Mouse (Mus musculus) forebrain, embryonic 11.5 days (tissue): ENCODE measurements around the gene Gm9833. TPM values are rescaled to one million over a fixed set of nuclear protein-coding genes. Genes with fewer than 3 reads are reported as not detected.

Experiments used
- ATAC-seq: fragments of 200-750 bp; cut with Nextera tagmentation; replicated peaks from 2 replicates; pipeline ENCODE4 v1.8.0; 2017; ENCODE audit warnings: moderate TSS enrichment; ENCODE audit not compliant: low FRiP score
- DNase-seq: peaks from one replicate; pipeline ENCODE4 v3.0.0-alpha.2; 2017; ENCODE audit warnings: low spot score
- H3K27ac ChIP-seq: fragments of 300-500 bp; sonication (generic); 2 replicates; pipeline ENCODE4 v1.5.1; 2014; ENCODE audit warnings: low read depth, low read length
- H3K27me3 ChIP-seq: fragments of 300-500 bp; sonication (generic); 2 replicates; pipeline ENCODE4 v1.6.1; 2014; ENCODE audit warnings: mild to moderate bottlenecking, low read length, mixed read lengths; ENCODE audit not compliant: control insufficient read depth, insufficient read depth
- H3K36me3 ChIP-seq: fragments of 300-500 bp; sonication (generic); 2 replicates; pipeline ENCODE4 v1.6.1; 2014; ENCODE audit warnings: mild to moderate bottlenecking, low read length, moderate library complexity, mixed read lengths; ENCODE audit not compliant: control insufficient read depth, insufficient read depth
- H3K4me1 ChIP-seq: fragments of 300-500 bp; sonication (generic); replicated peaks from 2 replicates; pipeline ENCODE4 v1.6.1; 2014; ENCODE audit warnings: low read length, mixed read lengths; ENCODE audit not compliant: control insufficient read depth, insufficient read depth
- H3K4me2 ChIP-seq: fragments of 300-500 bp; sonication (generic); 2 replicates; pipeline ENCODE4 v1.6.1; 2014; ENCODE audit warnings: low read depth, mild to moderate bottlenecking, low read length, moderate library complexity, mixed read lengths; ENCODE audit not compliant: severe bottlenecking
- H3K4me3 ChIP-seq: fragments of 300-500 bp; sonication (generic); 2 replicates; pipeline ENCODE4 v1.5.1; 2014; ENCODE audit warnings: low read depth, low read length
- H3K9ac ChIP-seq: fragments of 300-500 bp; sonication (generic); 2 replicates; pipeline ENCODE4 v1.6.1; 2014; ENCODE audit warnings: low read length
- H3K9me3 ChIP-seq: fragments of 300-500 bp; sonication (generic); 2 replicates; pipeline ENCODE4 v1.6.1; 2016; ENCODE audit warnings: low read length, mixed read lengths; ENCODE audit not compliant: control insufficient read depth
- WGBS: fragments of 180-500 bp; shearing (Covaris S2); extraction: QIAGEN DNeasy Blood & Tissue Kit; methylation state at CpG from one replicate; pipeline ENCODE4 v1.1.7; 2014; 5-methylcytosine and 5-hydroxymethylcytosine counted together
- polyA plus RNA-seq: library from polyadenylated mRNA; unstranded; fragments of >200 nt; fragmentation: Nextera tagmentation; extraction: Ambion mirVana; gene quantifications from 2 replicates; pipeline ENCODE4 v1.2.1, GENCODE M21; 2014

Gm9833 gene
- polyA plus RNA-seq, 1 experiment from 2014 or later: 8.4 TPM

DNA sequence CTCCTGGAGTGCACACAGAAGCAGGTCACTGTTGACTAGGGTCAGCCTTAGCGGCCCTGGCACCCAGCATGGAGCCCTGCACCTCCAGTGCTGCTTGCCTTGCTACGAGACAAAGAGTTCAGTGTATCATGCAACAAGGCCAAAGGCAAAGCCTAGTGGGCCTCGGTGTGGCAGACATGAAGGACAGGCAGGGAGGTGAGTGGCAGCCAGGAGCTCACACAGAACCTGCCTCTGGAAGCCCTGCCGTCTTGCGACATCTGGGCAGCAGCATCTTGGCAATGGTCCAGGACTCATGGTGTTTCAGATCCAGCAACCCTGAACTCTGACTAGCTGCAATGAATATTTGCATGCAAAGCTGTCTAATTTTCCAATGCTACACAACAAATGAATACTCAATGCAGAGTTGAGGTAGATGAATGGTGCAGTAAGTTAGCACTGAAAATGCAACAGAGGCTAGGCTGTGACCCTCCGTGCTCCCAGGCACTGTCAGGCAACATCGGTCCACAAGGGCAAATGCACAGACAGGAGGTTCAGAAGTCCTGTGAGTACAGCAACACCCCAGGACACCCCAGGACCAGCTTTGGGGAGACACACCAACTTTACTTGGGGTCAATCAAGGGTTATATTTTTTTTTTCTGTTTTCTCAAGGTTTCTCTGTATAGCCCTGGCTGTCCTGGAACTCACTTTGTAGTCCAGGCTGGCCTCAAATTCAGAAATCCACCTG is 2.4 kb upstream of the Gm9833 start:
- 82% methylated on average over 7 of the region's 7 CpGs for WGBS
- ATAC-seq: no peak
- no peak for DNase-seq
- no peaks in the 10 kb centered on the region for H3K27me3 ChIP-seq
- no peaks in the 10 kb centered on the region for H3K9me3 ChIP-seq
- H3K9ac ChIP-seq: no peak overlapping the region
- no peak overlapping the region for H3K27ac ChIP-seq
- H3K4me2 ChIP-seq: no peak overlapping the region
- no peak overlapping the region for H3K4me3 ChIP-seq
- no peaks in the 10 kb centered on the region for H3K36me3 ChIP-seq
- no peaks in the 10 kb centered on the region for H3K4me1 ChIP-seq

DNA sequence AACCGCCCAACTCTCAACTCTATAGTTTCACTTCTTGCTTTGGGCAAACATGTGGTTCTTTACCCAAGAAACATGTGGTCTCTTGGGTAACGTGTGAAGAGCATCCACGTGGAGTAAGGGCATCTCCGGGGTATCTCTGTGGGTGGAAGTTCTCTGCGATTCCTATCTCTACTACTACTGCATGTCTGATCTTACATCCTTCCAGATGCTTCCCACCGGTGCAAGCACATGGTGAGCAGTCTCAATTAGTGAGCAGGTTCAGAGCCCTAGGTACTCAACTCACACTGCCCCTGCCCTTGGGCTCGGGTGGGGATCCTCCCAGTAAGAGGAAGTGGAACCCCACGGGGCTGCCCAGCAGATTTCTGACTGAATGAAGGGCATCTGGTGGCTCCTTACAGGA is 399 bp upstream of the Gm9833 start:
- DNase-seq: no peak

DNA sequence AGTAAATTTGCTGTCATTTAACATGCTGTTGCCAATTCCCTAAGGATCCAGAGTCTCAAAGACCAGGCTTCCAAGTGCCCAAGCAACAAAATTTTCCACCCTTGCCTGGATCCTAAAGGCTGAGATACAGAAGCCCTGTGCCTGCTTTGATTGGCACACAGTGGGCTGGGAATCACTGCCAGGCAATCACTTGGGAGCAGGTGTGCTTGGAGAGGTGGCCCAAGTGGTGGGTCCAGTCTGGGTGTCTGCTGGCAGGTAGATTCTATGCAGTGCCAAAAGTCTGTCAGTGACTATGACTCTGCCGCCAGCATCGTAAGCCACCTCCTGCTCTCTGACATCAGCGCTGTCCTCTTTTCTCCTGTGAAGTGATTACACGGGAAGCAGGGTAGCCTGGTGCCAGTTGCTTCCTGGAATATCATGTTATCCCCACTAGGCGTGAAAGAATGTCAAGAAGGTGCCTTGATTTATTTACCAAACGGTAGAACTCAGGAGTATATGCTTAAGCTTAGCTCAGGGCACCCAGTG is 3.8 kb downstream of the Gm9833 start:
- Histone ChIP-seq H3K27ac (no peak overlapping the region), H3K9ac (no peak overlapping the region)
- 94% methylated on average over 6 of the region's 6 CpGs for WGBS

More for the DNA sequence above, 399 bp upstream of the Gm9833 start:
- Histone ChIP-seq H3K4me2 (no peak overlapping the region), H3K36me3 (no peaks in the 10 kb centered on the region), H3K27me3 (no peaks in the 10 kb centered on the region), H3K9ac (no peak overlapping the region), H3K4me1 (no peaks in the 10 kb centered on the region), H3K27ac (no peak overlapping the region), H3K9me3 (no peaks in the 10 kb centered on the region), H3K4me3 (no peak overlapping the region)
- WGBS: 90% methylated on average over 8 of the region's 8 CpGs
- ATAC-seq: no peak

DNA sequence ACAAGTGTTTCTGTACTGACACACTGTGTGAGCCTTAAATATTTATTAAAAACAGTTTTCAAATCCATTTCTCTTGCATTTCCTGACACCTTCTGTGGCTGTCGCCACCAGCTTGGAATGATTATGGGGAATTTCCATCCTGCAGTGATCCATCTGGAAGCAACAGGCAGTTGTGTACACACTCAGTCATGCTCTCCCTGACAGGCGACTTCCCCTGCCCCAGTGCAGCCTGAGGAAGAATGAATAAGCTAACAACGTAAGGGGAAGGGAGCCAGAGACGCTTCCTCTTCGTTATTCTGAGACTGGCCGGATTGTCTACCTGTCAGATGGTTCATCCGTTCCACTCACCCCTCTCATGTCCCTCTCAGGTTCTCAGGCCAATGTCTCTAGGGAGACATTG is 4.6 kb downstream of the Gm9833 start:
- 66% methylated on average over 7 of the region's 7 CpGs for WGBS
- no peak overlapping the region for H3K4me2 ChIP-seq
- H3K9ac ChIP-seq: no peak overlapping the region

More for the DNA sequence above, 3.8 kb downstream of the Gm9833 start:
- ATAC-seq (no peak), DNase-seq (no peak)
- Histone ChIP-seq H3K36me3 (no peaks in the 10 kb centered on the region), H3K4me3 (no peak overlapping the region), H3K4me2 (no peak overlapping the region), H3K4me1 (no peaks in the 10 kb centered on the region), H3K27me3 (no peaks in the 10 kb centered on the region), H3K9me3 (no peaks in the 10 kb centered on the region)

DNA sequence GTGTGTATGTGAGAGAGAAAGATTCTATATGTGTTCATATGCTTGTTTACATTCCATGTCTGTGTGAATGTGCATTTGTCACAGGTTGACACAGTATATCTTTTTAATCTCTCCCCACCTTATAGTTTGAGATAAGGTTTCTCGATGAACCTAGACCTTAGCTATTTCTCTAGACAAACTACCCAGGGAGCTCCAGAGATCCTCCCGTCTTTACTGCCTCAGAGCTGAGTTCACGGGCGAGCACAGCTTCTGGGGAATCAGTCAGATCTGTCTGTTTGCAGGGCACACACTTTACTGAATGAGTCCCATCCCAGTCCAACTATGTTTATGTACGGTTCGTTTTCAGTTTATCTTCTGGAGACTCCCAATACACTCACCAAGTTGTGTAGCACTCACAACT is 5.0 kb downstream of the Gm9833 start:
- no peaks in the 10 kb centered on the region for H3K36me3 ChIP-seq
- 88% methylated on average over 6 of the region's 6 CpGs for WGBS
- no peak for ATAC-seq
- no peak overlapping the region for H3K4me3 ChIP-seq
- no peak for DNase-seq
- no peaks in the 10 kb centered on the region for H3K9me3 ChIP-seq
- no peak overlapping the region for H3K27ac ChIP-seq
- H3K4me2 ChIP-seq: no peak overlapping the region
- no peaks in the 10 kb centered on the region for H3K27me3 ChIP-seq
- H3K9ac ChIP-seq: no peak overlapping the region
- H3K4me1 ChIP-seq: no peaks in the 10 kb centered on the region

More for the DNA sequence above, 4.6 kb downstream of the Gm9833 start:
- H3K4me3 ChIP-seq: no peak overlapping the region
- no peak for DNase-seq
- no peaks in the 10 kb centered on the region for H3K9me3 ChIP-seq
- no peak overlapping the region for H3K27ac ChIP-seq
- no peaks in the 10 kb centered on the region for H3K4me1 ChIP-seq
- no peaks in the 10 kb centered on the region for H3K36me3 ChIP-seq
- ATAC-seq: no peak
- H3K27me3 ChIP-seq: no peaks in the 10 kb centered on the region

DNA sequence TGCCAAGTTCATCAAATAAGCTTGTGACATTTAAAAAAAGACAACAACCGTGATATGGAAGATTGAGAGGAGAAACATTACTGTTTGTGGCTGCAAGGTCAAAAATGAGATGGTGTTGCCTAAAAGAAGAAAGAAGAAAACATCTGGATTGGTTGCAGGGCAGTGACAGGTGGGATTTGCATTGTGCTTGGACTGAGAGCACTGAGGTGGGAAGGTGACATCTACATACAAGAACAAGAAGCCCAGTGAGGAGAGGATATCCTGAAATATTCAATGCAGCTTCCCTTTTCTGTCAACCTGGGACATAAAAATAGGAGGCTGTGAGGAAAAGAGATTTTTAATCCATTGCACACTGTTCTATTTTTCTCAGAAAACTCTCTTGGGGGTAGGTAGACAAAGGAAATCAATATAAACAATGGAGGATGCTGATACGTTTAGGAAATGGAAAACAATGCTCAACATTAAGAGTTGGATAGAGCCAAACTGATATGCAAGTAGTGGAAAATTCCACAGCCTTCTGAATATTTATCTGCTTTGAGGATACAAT is 7.2 kb downstream of the Gm9833 start:
- H3K4me1 ChIP-seq: no peaks in the 10 kb centered on the region
- H3K4me2 ChIP-seq: no peak overlapping the region
- WGBS: 88% methylated on average over 2 of the region's 2 CpGs
- no peak overlapping the region for H3K27ac ChIP-seq
- no peaks in the 10 kb centered on the region for H3K27me3 ChIP-seq
- H3K9me3 ChIP-seq: no peaks in the 10 kb centered on the region
- no peaks in the 10 kb centered on the region for H3K36me3 ChIP-seq
- H3K4me3 ChIP-seq: no peak overlapping the region
- DNase-seq: no peak
- ATAC-seq: no peak
- no peak overlapping the region for H3K9ac ChIP-seq

DNA sequence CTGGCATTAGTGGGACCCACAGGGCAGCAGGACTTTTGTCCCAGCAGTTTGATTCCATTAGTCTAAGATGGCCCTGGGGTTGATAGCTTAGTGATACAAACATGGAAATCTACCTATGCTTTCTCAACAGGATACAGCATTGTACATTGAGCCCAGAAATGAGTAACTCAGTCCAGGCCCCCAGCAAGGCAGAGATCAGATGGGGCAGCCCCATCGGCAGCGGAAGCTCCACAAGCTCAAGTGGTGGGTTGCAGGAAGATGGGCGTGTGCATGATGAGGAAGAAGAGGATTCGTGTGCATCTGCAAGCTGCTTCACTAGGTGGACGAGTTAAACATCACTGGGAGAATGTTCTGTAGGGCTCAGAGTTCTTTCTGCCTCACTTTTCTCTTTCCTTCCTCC is 11.8 kb downstream of the Gm9833 start:
- H3K27me3 ChIP-seq: no peaks in the 10 kb centered on the region
- H3K4me2 ChIP-seq: no peak overlapping the region
- H3K4me3 ChIP-seq: no peak overlapping the region
- no peak overlapping the region for H3K9ac ChIP-seq
- H3K27ac ChIP-seq: no peak overlapping the region
- H3K9me3 ChIP-seq: no peaks in the 10 kb centered on the region
- no peaks in the 10 kb centered on the region for H3K4me1 ChIP-seq
- no peak for DNase-seq
- 87% methylated on average over 5 of the region's 5 CpGs for WGBS
- no peaks in the 10 kb centered on the region for H3K36me3 ChIP-seq
- no peak for ATAC-seq

DNA sequence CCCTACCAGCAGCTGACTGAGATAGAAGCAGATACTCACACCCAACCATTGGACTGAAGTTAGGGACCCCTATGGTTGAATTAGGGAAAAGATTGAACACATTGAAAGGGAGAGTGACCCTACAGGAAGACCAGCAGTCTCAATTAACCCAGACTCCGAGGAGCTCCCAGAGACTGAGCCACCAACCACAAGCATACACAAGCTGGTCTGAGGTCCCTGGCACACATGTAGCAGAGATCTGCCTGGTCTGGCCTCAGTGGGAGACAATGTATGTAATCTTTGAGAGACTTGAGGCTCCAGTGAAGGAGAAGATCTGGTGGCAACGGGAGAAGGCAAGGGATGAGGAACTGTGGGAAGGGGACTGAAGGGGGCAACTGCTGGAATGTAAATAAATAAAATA is 23.7 kb downstream of the Gm9833 start:
- ATAC-seq: no peak
- Histone ChIP-seq H3K9ac (no peak overlapping the region), H3K27ac (no peak overlapping the region), H3K4me1 (no peaks in the 10 kb centered on the region), H3K27me3 (no peaks in the 10 kb centered on the region), H3K9me3 (no peaks in the 10 kb centered on the region), H3K36me3 (no peaks in the 10 kb centered on the region), H3K4me2 (no peak overlapping the region), H3K4me3 (no peak overlapping the region)
- DNase-seq: no peak
- 85% methylated on average over 2 of the region's 2 CpGs for WGBS

DNA sequence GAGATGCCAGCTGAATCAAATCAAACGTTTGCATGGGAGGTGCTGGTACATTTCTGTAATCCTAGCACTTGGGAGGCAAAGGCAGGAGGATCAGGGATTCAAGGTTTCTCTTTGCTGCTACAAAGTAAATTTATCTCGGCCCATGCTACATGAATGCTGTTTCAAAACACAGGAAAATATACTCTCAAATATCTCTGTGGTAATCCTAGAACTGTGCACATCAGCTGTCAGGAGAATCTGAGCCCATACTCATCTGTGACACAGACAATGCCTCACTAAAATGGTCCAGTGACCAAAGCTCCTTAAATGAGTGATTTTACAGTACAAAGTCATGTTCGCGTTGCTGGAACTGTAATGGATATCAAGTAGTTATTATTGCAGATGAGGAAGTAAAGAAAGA is 24.3 kb downstream of the Gm9833 start:
- H3K4me3 ChIP-seq: no peak overlapping the region
- no peaks in the 10 kb centered on the region for H3K36me3 ChIP-seq
- no peak overlapping the region for H3K27ac ChIP-seq
- WGBS: 82% methylated on average over 4 of the region's 4 CpGs
- H3K4me1 ChIP-seq: no peaks in the 10 kb centered on the region
- DNase-seq: no peak
- no peak for ATAC-seq
- no peak overlapping the region for H3K9ac ChIP-seq
- no peaks in the 10 kb centered on the region for H3K27me3 ChIP-seq
- H3K4me2 ChIP-seq: no peak overlapping the region
- H3K9me3 ChIP-seq: no peaks in the 10 kb centered on the region
